Mouse (Mus musculus) stomach, embryonic 14.5 days (tissue): ENCODE data around the gene Amz2. TPM values are rescaled to one million over a fixed set of nuclear protein-coding genes. Genes with fewer than 3 reads are reported as not detected.

ENCODE experiments used
- ATAC-seq: fragments of 200-750 bp; cut with Nextera tagmentation; 2 replicates; pipeline ENCODE4 v1.8.0; 2017; ENCODE audit warnings: low read depth, moderate TSS enrichment; ENCODE audit not compliant: insufficient number of reproducible peaks, insufficient read depth, low FRiP score
- H3K27ac ChIP-seq: fragments of 300-500 bp; sonication (generic); 2 replicates; pipeline ENCODE4 v1.5.1; 2014; ENCODE audit warnings: mild to moderate bottlenecking, low read length, moderate library complexity, mixed read lengths
- H3K27me3 ChIP-seq: fragments of 300-500 bp; sonication (generic); 2 replicates; pipeline ENCODE4 v1.6.1; 2014; ENCODE audit warnings: low read length, control low read depth, mixed read lengths; ENCODE audit not compliant: control insufficient read depth, insufficient read depth
- H3K36me3 ChIP-seq: fragments of 300-500 bp; sonication (generic); 2 replicates; pipeline ENCODE4 v1.6.1; 2014; ENCODE audit warnings: mild to moderate bottlenecking, control low read depth, low read length, moderate library complexity, mixed read lengths; ENCODE audit not compliant: control insufficient read depth, insufficient read depth
- H3K4me1 ChIP-seq: fragments of 300-500 bp; sonication (generic); 2 replicates; pipeline ENCODE4 v1.6.1; 2014; ENCODE audit warnings: low read length, control low read depth, mixed read lengths; ENCODE audit not compliant: control insufficient read depth, insufficient read depth
- H3K4me2 ChIP-seq: fragments of 300-500 bp; sonication (generic); replicated peaks from 2 replicates; pipeline ENCODE4 v1.6.1; 2014; ENCODE audit warnings: low read depth, low read length, control low read depth
- H3K4me3 ChIP-seq: fragments of 300-500 bp; sonication (generic); 2 replicates; pipeline ENCODE4 v1.5.1; 2014; ENCODE audit warnings: low read depth, low read length, control low read depth
- H3K9ac ChIP-seq: fragments of 300-500 bp; sonication (generic); replicated peaks from 2 replicates; pipeline ENCODE4 v1.6.1; 2014; ENCODE audit warnings: low read depth, mild to moderate bottlenecking, control low read depth, low read length, moderate library complexity, mixed read lengths
- H3K9me3 ChIP-seq: fragments of 300-500 bp; sonication (generic); 2 replicates; pipeline ENCODE4 v1.6.1; 2016; ENCODE audit warnings: low read depth, low read length, control low read depth; ENCODE audit not compliant: control insufficient read depth
- WGBS: fragments of 180-500 bp; shearing (Covaris S2); extraction: QIAGEN DNeasy Blood & Tissue Kit; methylation state at CpG from one replicate; pipeline ENCODE4 v1.1.7; 2014; 5-methylcytosine and 5-hydroxymethylcytosine counted together
- polyA plus RNA-seq: library from polyadenylated mRNA; unstranded; fragments of >200 nt; fragmentation: Nextera tagmentation; extraction: Ambion mirVana; gene quantifications from 2 replicates; pipeline ENCODE4 v1.2.1, GENCODE M21; 2014

The Amz2 gene
- polyA plus RNA-seq, 1 experiment from 2014 or later: 42.8 TPM

- H3K4me2 ChIP-seq: no peak overlapping the region
- no peaks in the 10 kb centered on the region for H3K27me3 ChIP-seq
- 87% methylated on average over 4 of the region's 4 CpGs for WGBS
- no peaks in the 10 kb centered on the region for H3K4me1 ChIP-seq
- H3K36me3 ChIP-seq: no peaks in the 10 kb centered on the region
- H3K27ac ChIP-seq: no peak overlapping the region
- ATAC-seq: no peak
- no peak overlapping the region for H3K4me3 ChIP-seq
- H3K9me3 ChIP-seq: no peaks in the 10 kb centered on the region
- H3K9ac ChIP-seq: no peak overlapping the region
These were observed 39.3 kb downstream of the Amz2 start for GRCm38 (mm10) chr11:109465068-109465467.

DNA sequence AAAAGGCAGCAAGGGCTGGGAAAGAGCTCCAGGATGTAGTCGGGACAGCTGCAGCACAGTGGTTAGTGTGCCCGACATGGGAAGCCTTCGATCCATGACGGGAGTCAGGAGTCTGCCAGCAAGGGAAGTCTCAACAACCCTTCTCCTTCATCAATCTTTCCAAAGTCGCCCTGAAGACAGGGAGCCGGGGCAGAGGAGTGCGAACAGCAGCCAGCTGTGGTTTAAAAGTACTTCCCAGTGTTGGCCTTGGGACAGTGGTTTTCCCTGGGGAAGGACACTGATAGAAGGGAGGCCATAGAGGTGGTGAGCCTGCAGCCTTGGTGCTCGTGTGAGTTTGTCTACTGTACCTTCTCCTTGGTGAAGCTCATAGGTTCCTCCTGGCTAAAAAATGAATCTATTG is 41.2 kb downstream of the Amz2 start:
- H3K4me2 ChIP-seq: no peak overlapping the region
- ATAC-seq: no peak
- H3K27ac ChIP-seq: no peak overlapping the region
- WGBS: 45% methylated on average over 8 of the region's 8 CpGs
- 0 out of 2 replicates have a peak, but pooled peaks cover 3% of the 10 kb centered on the region for H3K4me1 ChIP-seq
- H3K36me3 ChIP-seq: no peaks in the 10 kb centered on the region
- H3K9ac ChIP-seq: no peak overlapping the region
- H3K27me3 ChIP-seq: no peaks in the 10 kb centered on the region
- no peaks in the 10 kb centered on the region for H3K9me3 ChIP-seq
- H3K4me3 ChIP-seq: no peak overlapping the region

DNA sequence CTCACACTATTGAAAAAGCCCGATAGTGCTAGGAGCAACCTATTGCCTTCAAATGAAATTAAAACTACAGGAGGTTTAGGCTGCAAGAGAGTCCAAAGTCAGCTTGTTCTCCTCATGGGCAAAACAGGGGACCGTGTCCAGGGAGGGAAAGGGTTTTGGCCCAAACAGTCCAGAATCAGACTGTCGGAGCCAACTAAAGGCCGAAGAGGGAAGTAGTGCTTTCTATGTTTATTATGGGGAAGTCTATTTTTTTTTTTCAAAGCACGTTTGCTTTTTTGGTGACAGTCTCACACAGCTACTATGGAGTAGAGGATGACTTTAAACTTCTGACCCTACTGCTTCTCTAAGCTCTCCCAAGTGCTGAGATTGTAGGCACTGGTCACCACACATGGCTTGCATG is 42.4 kb downstream of the Amz2 start:
- Histone ChIP-seq H3K4me2 (no peak overlapping the region), H3K27ac (no peak overlapping the region), H3K4me3 (no peak overlapping the region), H3K36me3 (no peaks in the 10 kb centered on the region), H3K9ac (no peak overlapping the region), H3K4me1 (0 out of 2 replicates have a peak, but pooled peaks cover 3% of the 10 kb centered on the region), H3K9me3 (no peaks in the 10 kb centered on the region), H3K27me3 (no peaks in the 10 kb centered on the region)
- 76% methylated on average over 5 of the region's 5 CpGs for WGBS
- no peak for ATAC-seq

- WGBS: 60% methylated on average over 9 of the region's 9 CpGs
- Histone ChIP-seq H3K9me3 (no peaks in the 10 kb centered on the region), H3K27me3 (no peaks in the 10 kb centered on the region), H3K4me3 (no peak overlapping the region), H3K36me3 (no peaks in the 10 kb centered on the region), H3K9ac (no peak overlapping the region), H3K4me1 (0 out of 2 replicates have a peak, but pooled peaks cover 3% of the 10 kb centered on the region), H3K27ac (no peak overlapping the region), H3K4me2 (no peak overlapping the region)
- ATAC-seq: no peak
These were observed 44.4 kb downstream of the Amz2 start for GRCm38 (mm10) chr11:109470170-109470569.

- WGBS: 36% methylated on average over 15 of the region's 15 CpGs
- no peak overlapping the region; the same call in 1 of the 2 replicates for H3K9ac ChIP-seq
- peak overlapping the region; percentile 94 for H3K4me2 ChIP-seq
- H3K9me3 ChIP-seq: no peaks in the 10 kb centered on the region
- no peak overlapping the region for H3K4me3 ChIP-seq
- 0 out of 2 replicates have a peak, but pooled peaks cover 3% of the 10 kb centered on the region for H3K4me1 ChIP-seq
- H3K27ac ChIP-seq: no peak overlapping the region
- no peak for ATAC-seq
- no peaks in the 10 kb centered on the region for H3K36me3 ChIP-seq
- H3K27me3 ChIP-seq: no peaks in the 10 kb centered on the region
These were observed 45.4 kb downstream of the Amz2 start for GRCm38 (mm10) chr11:109470921-109471861.

DNA sequence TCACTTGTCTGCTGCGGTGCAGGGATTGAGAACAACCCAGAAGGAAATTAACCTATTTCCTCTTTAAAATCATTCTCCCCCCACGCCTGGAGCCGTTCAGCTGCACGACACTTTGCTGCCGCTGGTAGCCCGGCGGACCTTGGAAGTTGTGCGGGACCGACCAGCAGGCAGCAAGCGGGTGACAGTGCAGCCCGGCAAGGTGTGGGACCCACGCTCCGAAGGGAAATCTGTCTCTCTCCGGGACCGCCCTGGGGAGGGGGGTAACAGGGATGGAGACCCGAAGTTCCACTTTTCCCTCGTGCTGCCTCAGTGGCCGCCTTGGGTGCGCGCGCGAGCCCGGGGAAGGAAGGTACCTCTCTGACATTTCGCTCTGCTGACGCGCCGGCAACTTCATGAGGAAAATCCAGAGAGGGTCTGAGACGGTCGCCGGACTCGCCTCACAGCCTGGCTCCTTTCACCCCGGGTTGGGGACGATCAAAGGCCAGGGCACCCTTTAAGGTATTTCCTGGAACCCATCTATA is 46.5 kb downstream of the Amz2 start:
- Histone ChIP-seq H3K27ac (no peak overlapping the region), H3K9ac (peak overlapping the region; percentile 71), H3K4me1 (0 out of 2 replicates have a peak, but pooled peaks cover 3% of the 10 kb centered on the region), H3K4me2 (peak overlapping the region; percentile 94), H3K9me3 (no peaks in the 10 kb centered on the region), H3K36me3 (no peaks in the 10 kb centered on the region), H3K4me3 (peak overlapping the region; percentile 80), H3K27me3 (no peaks in the 10 kb centered on the region)
- under 1% methylated on average over 33 of the region's 33 CpGs for WGBS
- ATAC-seq: no peak

GRCm38 (mm10) chr11:109472821-109473170 is 47.0 kb downstream of the Amz2 start:
- Histone ChIP-seq H3K27ac (peak overlapping the region; percentile 74; the same call in 1 of the 2 replicates), H3K4me3 (peak overlapping the region; percentile 80), H3K9ac (peak overlapping the region; percentile 71), H3K36me3 (no peaks in the 10 kb centered on the region), H3K4me1 (0 out of 2 replicates have a peak, but pooled peaks cover 3% of the 10 kb centered on the region), H3K9me3 (no peaks in the 10 kb centered on the region), H3K27me3 (no peaks in the 10 kb centered on the region), H3K4me2 (peak overlapping the region; percentile 94)
- peak; percentile 44 for ATAC-seq
- 0% methylated on average over 12 of the region's 13 CpGs for WGBS

GRCm38 (mm10) chr11:109473171-109474085 is 47.7 kb downstream of the Amz2 start, which contains the start of the genes Arsg and Slc16a6:
Gene Arsg (plus strand): TSS chr11:109473374.
Gene Slc16a6 (minus strand): TSS chr11:109473598.
- Histone ChIP-seq H3K4me3 (peak within 1 kb of the TSS; percentile 80), H3K36me3 (no peaks in the 10 kb centered on the region), H3K4me2 (peak within 1 kb of the TSS; percentile 94), H3K27ac (peak within 1 kb of the TSS; percentile 74), H3K4me1 (0 out of 2 replicates have a peak, but pooled peaks cover 3% of the 10 kb centered on the region), H3K9ac (peak within 1 kb of the TSS; percentile 71), H3K9me3 (no peaks in the 10 kb centered on the region), H3K27me3 (no peaks in the 10 kb centered on the region)
- peak; percentile 87 for ATAC-seq
- under 1% methylated on average over 111 of the region's 111 CpGs for WGBS
